Mouse (Mus musculus) liver, postnatal 0 days (tissue): ENCODE data around the gene Abl2.

Experiments
- CTCF ChIP-seq: sonication (generic); IDR thresholded peaks from 2 replicates; pipeline ENCODE4 v1.5.1; 2016; ENCODE audit warnings: antibody characterized with exemption, low read depth
- EP300 ChIP-seq: IDR thresholded peaks from 2 replicates; pipeline ENCODE4 v1.6.1; 2016; ENCODE audit warnings: antibody characterized with exemption, low read depth, mild to moderate bottlenecking

- TF ChIP-seq CTCF (no peak), EP300 (no peak)
These were observed 110.0 kb downstream of the Abl2 start for GRCm38 (mm10) chr1:156668602-156669001.
